Mouse (Mus musculus): ENCODE measurements around the gene Tnfrsf1a. TPM values are rescaled to one million over a fixed set of nuclear protein-coding genes. Genes with fewer than 3 reads are reported as not detected.

Tnfrsf1a gene
- polyA plus RNA-seq, 1 experiment from 2014 or later: 42.8 TPM

DNA sequence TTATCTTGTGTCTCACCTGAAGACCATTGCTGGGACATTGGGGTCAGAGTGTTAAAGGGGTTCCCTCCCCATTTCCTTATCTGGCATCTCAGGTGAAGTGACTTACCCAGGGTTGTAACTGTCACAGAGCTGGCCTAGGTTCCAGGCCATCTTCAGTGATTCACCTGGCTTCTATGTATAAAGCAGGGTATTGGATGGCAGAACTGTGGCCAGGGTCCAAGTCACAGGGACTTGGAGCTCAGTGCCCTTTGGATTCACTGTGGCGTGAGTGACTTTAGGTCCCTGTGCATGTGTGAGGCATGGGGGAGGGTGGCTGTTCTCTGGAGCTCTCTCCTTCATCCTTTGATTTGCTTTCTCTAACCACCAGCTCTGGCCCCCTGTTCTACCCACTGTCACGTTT, 3.1 kb upstream of the Tnfrsf1a start:
- peaks cover 24% of the 10 kb centered on the region for H3K4me1 ChIP-seq (replicated peaks)
- ATAC-seq (replicated peaks; ENCODE audit: insufficient number of reproducible peaks, insufficient read depth, low FRiP score, low read depth): no peak
- 56% methylated on average over 2 of the region's 2 CpGs for WGBS
- H3K9me3 ChIP-seq (replicated peaks): no peaks in the 10 kb centered on the region
- no peak overlapping the region for H3K9ac ChIP-seq
- no peak overlapping the region for H3K4me3 ChIP-seq
- no peaks in the 10 kb centered on the region for H3K36me3 ChIP-seq
- H3K4me2 ChIP-seq: no peak overlapping the region
- no peaks in the 10 kb centered on the region for H3K27me3 ChIP-seq
- no peak overlapping the region for H3K27ac ChIP-seq

DNA sequence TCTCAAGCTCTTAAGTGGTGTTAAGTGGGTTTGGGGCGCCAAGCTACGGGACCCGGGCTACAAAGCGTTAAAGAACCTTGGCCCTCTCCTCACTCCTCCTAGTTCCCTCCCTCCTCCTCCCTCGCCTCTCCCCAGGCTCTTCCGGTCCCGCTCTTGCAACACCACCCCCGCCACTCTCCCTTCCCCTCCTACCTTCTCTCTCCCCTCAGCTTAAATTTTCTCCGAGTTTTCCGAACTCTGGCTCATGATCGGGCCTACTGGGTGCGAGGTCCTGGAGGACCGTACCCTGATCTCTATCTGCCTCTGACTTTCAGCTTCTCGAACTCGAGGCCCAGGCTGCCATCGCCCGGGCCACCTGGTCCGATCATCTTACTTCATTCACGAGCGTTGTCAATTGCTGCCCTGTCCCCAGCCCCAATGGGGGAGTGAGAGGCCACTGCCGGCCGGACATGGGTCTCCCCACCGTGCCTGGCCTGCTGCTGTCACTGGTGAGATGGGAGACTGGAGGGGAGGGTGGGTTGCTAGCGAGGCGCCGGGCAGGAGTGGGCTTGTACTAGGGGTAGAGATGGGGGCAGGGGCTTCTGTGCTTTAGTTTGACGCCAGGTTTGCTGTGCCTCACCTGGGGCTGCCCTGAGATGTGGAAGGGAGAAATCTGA, 541 bp downstream of the Tnfrsf1a start:
- H3K4me3 ChIP-seq: peak overlapping the region; percentile 62
- under 1% methylated on average over 27 of the region's 27 CpGs for WGBS
- peak; percentile 77 for ATAC-seq (replicated peaks; ENCODE audit: insufficient number of reproducible peaks, insufficient read depth, low FRiP score, low read depth)
- peak overlapping the region; percentile 66 for H3K9ac ChIP-seq
- peak overlapping the region; percentile 74 for H3K27ac ChIP-seq
- H3K4me1 ChIP-seq (replicated peaks): peaks cover 54% of the 10 kb centered on the region
- peak overlapping the region; percentile 94 for H3K4me2 ChIP-seq
- no peaks in the 10 kb centered on the region for H3K27me3 ChIP-seq
- H3K36me3 ChIP-seq: no peaks in the 10 kb centered on the region
- H3K9me3 ChIP-seq (replicated peaks): no peaks in the 10 kb centered on the region

DNA sequence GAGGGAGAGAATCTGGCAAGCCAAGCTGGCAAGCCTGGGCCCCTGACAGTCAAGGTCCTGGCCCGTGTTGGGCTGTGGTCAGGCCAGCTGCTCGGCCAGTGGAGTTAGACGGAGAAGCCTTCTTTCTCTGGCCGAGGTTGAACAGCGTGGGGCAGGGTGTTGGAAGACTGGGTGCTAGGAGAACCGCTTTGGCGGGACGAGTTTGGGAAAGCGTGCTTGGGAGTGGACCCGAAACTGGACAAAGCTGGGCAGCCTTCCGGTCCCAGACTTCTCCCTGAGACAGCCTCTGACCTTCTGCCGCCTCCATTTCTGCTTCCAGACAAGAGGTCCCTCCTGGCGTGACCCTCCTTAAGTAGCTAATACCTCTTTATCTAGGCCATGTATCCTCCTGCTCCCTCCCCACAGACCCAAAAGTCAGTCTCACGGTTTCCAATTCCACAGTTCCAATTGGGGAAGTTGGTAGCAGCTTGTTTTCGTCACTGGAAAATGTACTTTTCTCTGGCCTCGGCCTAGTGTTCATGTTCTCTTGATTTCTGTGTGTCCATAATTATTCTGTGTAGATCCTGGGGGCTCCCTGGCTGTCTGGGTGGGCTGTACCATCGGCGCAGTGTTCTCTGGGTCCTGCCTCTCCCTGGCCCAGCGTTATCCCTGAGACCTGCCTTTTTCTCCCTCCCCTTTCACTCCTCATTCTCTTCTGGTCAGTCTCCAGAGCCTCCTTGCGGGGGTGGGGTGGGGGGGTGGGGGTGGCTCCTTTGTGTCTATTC, 1.3 kb downstream of the Tnfrsf1a start:
- no peaks in the 10 kb centered on the region for H3K36me3 ChIP-seq
- 0 out of 2 replicates have a peak, but pooled peaks have one; percentile 0 for ATAC-seq (replicated peaks; ENCODE audit: insufficient number of reproducible peaks, insufficient read depth, low FRiP score, low read depth)
- H3K4me3 ChIP-seq: peak overlapping the region; percentile 62
- peaks cover 61% of the 10 kb centered on the region for H3K4me1 ChIP-seq (replicated peaks)
- H3K9ac ChIP-seq: peak overlapping the region; percentile 66
- WGBS: 18% methylated on average over 20 of the region's 20 CpGs
- H3K4me2 ChIP-seq: peak overlapping the region; percentile 94
- H3K9me3 ChIP-seq (replicated peaks): no peaks in the 10 kb centered on the region
- peak overlapping the region; percentile 74 for H3K27ac ChIP-seq
- no peaks in the 10 kb centered on the region for H3K27me3 ChIP-seq

DNA sequence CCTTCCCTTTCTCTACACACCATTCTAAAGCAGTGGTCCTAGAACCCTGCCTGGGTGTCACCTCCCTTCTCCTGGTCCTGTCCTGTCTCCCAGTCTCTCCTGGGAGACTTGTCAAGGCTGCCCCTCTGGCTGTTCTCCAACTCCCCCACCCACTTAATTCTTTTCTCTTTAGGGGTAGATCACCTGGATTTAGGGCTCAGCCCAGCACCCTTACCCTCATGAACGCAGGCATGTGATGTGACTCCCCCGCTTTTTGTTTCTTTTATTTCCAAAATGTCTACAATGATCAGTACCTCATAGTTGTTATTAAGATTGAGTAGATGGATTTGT, 1.8 kb downstream of the Tnfrsf1a start:
- H3K9ac ChIP-seq: peak overlapping the region; percentile 66; the same call in 1 of the 2 replicates
- ATAC-seq (replicated peaks; ENCODE audit: insufficient number of reproducible peaks, insufficient read depth, low FRiP score, low read depth): no peak
- no peaks in the 10 kb centered on the region for H3K36me3 ChIP-seq
- H3K27me3 ChIP-seq: no peaks in the 10 kb centered on the region
- H3K4me2 ChIP-seq: peak overlapping the region; percentile 94
- WGBS: 74% methylated on average over 2 of the region's 2 CpGs
- no peaks in the 10 kb centered on the region for H3K9me3 ChIP-seq (replicated peaks)
- peak overlapping the region; percentile 74 for H3K27ac ChIP-seq
- peaks cover 67% of the 10 kb centered on the region for H3K4me1 ChIP-seq (replicated peaks)
- peak overlapping the region; percentile 62 for H3K4me3 ChIP-seq

DNA sequence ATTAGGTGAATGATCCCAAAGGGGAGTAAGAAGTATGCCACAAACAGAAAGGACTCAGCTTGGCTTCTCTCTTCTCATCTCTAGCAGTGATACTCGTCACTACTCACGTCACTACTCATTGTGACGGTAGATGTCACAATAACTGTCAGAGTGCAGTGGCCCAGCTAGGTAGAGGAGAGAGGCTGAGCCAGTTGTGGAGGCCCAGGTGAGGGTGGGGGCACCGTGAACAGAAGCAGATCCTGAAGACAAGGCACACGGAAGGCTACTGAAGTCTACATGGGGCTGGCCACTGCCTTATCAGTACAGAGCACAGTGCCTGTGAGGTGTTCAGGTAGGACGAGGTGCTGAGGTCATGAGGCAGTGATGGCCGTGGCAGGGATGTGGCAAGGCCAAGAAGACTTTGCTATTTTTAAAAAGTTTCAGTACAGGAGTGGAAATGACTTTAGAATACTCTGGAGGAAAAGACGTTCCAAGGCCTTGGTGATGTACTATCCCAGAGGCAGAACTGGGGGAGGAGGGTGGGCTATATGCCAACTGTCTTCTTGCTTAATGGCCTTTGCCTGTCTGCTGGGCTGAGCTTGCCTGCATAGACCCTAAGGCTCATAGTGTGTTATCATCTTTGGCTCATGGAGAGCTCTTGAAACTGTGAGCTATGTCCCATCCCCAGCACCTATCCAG, 2.3 kb downstream of the Tnfrsf1a start:
- Histone ChIP-seq H3K4me3 (peak overlapping the region; percentile 62), H3K4me2 (peak overlapping the region; percentile 94), H3K4me1 (replicated peaks) (peaks cover 72% of the 10 kb centered on the region), H3K9me3 (replicated peaks) (no peaks in the 10 kb centered on the region), H3K27me3 (no peaks in the 10 kb centered on the region), H3K27ac (peak overlapping the region; percentile 74; the same call in 1 of the 2 replicates), H3K9ac (0 out of 2 replicates have a peak overlapping the region, but pooled peaks have one; percentile 66), H3K36me3 (no peaks in the 10 kb centered on the region)
- ATAC-seq (replicated peaks; ENCODE audit: insufficient number of reproducible peaks, insufficient read depth, low FRiP score, low read depth): no peak
- 50% methylated on average over 8 of the region's 8 CpGs for WGBS

DNA sequence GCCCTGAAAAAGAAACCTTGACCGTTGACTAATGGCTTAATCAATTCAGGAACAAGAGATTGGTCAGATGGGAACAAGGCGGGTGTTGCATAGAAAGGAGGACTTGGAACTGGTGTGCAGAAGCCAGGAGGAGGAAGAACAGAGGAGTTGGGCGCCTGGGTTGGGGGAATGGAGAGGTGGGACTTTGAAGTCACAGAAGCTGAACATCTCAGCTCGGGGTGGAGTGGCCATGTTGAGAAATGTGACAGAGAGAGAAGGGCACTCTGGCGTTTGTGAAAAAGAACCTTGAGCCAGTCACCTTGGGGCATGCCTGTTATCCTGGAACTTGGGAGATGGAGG, 2.9 kb downstream of the Tnfrsf1a start:
- no peaks in the 10 kb centered on the region for H3K9me3 ChIP-seq (replicated peaks)
- H3K27ac ChIP-seq: no peak overlapping the region
- no peak for ATAC-seq (replicated peaks; ENCODE audit: insufficient number of reproducible peaks, insufficient read depth, low FRiP score, low read depth)
- H3K36me3 ChIP-seq: peaks cover under 1% of the 10 kb centered on the region; the same call in 1 of the 2 replicates
- H3K4me1 ChIP-seq (replicated peaks): peaks cover 72% of the 10 kb centered on the region
- H3K27me3 ChIP-seq: no peaks in the 10 kb centered on the region
- H3K9ac ChIP-seq: no peak overlapping the region
- peak overlapping the region; percentile 62 for H3K4me3 ChIP-seq
- WGBS: 55% methylated on average over 5 of the region's 5 CpGs
- peak overlapping the region; percentile 94 for H3K4me2 ChIP-seq

DNA sequence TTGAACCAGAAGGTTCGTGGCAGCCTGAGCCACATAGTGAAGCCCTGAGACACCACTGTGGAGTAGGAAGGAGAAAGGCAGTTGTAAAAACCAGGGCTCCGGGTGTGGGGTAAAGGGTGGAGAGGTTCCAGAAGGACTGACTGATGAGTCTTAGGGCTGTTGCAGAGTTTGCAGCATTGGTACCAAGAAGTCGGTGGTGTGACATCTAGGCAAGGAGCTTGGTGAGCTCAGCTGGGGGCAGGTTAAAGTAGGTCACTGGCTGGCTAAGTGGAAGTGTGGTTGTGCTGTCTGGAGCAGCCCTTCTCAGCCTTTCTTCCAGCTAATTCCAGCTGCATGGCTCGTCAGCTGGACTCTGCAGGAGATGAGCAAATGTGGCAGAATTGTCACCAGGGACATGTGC, 3.6 kb downstream of the Tnfrsf1a start:
- Histone ChIP-seq H3K4me1 (replicated peaks) (peaks cover 72% of the 10 kb centered on the region), H3K27ac (peak overlapping the region; percentile 7; the same call in 1 of the 2 replicates), H3K9ac (no peak overlapping the region), H3K9me3 (replicated peaks) (no peaks in the 10 kb centered on the region), H3K4me2 (peak overlapping the region; percentile 30; the same call in 1 of the 2 replicates), H3K4me3 (no peak overlapping the region), H3K36me3 (peaks cover 8% of the 10 kb centered on the region; the same call in 1 of the 2 replicates), H3K27me3 (no peaks in the 10 kb centered on the region)
- 60% methylated on average over 4 of the region's 4 CpGs for WGBS
- no peak for ATAC-seq (replicated peaks; ENCODE audit: insufficient number of reproducible peaks, insufficient read depth, low FRiP score, low read depth)

DNA sequence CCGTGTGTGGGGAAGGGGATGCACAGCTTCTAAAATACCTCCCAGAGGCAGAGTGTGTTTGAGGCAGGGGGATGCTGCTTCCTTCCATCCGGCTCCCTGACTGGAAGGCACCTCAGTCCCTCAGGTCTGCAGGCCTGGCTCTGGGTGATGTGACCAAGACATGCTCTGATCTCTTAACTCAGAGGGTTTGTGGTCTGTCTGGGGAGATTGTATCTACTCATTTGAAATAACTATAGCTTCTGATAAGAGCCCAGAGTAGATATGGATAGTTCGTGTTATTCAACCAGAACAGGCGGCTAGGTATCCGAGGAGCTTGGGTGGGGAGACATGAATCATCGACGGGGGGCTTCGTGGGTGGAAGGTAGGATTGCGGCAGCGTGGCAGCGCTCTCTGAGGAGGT, 4.1 kb downstream of the Tnfrsf1a start:
- Histone ChIP-seq H3K9me3 (replicated peaks) (no peaks in the 10 kb centered on the region), H3K4me3 (no peak overlapping the region), H3K36me3 (peaks cover 12% of the 10 kb centered on the region), H3K4me2 (peak overlapping the region; percentile 30; the same call in 1 of the 2 replicates), H3K27ac (peak overlapping the region; percentile 80), H3K9ac (no peak overlapping the region), H3K27me3 (no peaks in the 10 kb centered on the region), H3K4me1 (replicated peaks) (peaks cover 70% of the 10 kb centered on the region)
- whole genome bisulfite sequencing: 69% methylated on average over 11 of the region's 11 CpGs
- ATAC-seq (replicated peaks; ENCODE audit: insufficient number of reproducible peaks, insufficient read depth, low FRiP score, low read depth): no peak

DNA sequence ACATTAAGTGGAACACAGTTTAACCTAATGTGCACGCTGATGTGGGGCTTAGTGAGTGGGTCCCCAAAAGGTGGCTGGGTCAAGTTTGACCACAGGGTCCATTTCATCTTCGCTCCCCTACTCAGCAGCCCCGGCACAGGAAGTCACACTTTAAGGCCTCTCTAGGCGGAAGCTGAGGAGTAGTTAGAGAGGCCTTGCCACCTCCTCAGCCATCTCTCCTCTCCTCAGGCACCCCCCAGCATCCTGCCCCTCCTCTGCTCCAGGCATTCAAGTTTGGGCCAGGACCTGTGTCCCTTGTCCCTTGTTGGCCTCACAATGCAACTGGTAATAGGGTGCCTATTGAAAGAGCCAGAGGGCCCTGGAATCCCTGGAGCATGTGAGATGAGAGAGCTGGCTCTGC, 4.5 kb downstream of the Tnfrsf1a start:
- 63% methylated on average over 4 of the region's 4 CpGs for whole genome bisulfite sequencing
- Histone ChIP-seq H3K4me3 (no peak overlapping the region), H3K36me3 (peaks cover 16% of the 10 kb centered on the region), H3K4me2 (peak overlapping the region; percentile 54), H3K27ac (peak overlapping the region; percentile 80), H3K4me1 (replicated peaks) (peaks cover 66% of the 10 kb centered on the region), H3K27me3 (no peaks in the 10 kb centered on the region), H3K9ac (peak overlapping the region; percentile 35; the same call in 1 of the 2 replicates), H3K9me3 (replicated peaks) (no peaks in the 10 kb centered on the region)
- no peak for ATAC-seq (replicated peaks; ENCODE audit: insufficient number of reproducible peaks, insufficient read depth, low FRiP score, low read depth)

DNA sequence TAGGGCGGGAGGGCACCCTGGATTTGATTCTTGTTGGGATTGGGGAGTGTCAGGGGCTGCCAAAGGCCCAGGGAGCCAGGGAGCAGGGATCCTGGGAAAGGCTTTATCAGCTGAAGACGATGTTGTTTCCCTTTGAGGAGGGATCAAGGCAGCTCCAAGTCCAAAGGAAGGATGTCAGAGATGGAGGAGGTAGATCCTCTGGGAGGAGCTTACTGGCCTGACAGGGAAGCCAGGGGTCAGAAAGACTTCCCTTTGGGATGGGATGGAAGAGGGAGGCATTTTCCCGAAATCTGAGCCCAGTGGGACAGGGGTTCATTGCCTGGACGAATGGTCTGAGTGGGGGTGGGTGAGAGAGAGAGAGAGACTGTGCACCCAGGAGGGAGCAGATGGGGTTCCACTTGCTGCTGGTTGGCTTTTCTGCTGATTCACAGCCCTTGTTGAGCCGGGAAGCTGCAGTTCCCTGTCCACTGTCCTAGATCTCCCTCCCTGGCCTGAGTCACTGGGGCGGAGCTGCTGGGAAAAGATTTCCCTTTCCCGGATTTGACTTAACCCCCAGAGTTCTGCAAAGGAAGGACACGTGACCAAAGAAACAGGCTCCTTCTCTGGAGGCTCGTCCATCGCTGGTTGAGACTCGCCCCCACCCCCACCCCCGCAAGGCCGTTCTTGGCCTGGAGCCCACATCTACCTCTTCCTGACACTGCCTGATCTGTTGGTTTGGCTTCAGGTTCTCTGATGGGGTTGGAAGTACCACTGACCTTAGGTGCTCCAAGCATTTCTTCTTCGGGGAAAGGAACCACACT, 5.4 kb downstream of the Tnfrsf1a start:
- H3K36me3 ChIP-seq: peaks cover 24% of the 10 kb centered on the region
- 14% methylated on average over 14 of the region's 14 CpGs for WGBS
- peaks cover 64% of the 10 kb centered on the region for H3K4me1 ChIP-seq (replicated peaks)
- ATAC-seq (replicated peaks; ENCODE audit: insufficient number of reproducible peaks, insufficient read depth, low FRiP score, low read depth): peak; percentile 36
- H3K27ac ChIP-seq: peak overlapping the region; percentile 80
- H3K4me3 ChIP-seq: peak overlapping the region; percentile 20
- peak overlapping the region; percentile 35 for H3K9ac ChIP-seq
- H3K9me3 ChIP-seq (replicated peaks): no peaks in the 10 kb centered on the region
- no peaks in the 10 kb centered on the region for H3K27me3 ChIP-seq
- H3K4me2 ChIP-seq: peak overlapping the region; percentile 54
